Mouse (Mus musculus): ENCODE data around the gene Zfp672. TPM values are rescaled to one million over a fixed set of nuclear protein-coding genes. Genes with fewer than 3 reads are reported as not detected.
A peak's percentile ranks its signal among the peaks of the same experiment; 100 is the strongest.

Zfp672 gene
- polyA plus RNA-seq, 1 experiment from 2014 or later = 32.3 TPM

- H3K9ac ChIP-seq (replicated peaks) = no peak overlapping the region
- 68% methylated on average over 10 of the region's 10 CpGs for WGBS
- no peaks in the 10 kb centered on the region for H3K36me3 ChIP-seq
- H3K9me3 ChIP-seq = no peaks in the 10 kb centered on the region
- no peaks in the 10 kb centered on the region for H3K4me1 ChIP-seq (replicated peaks)
- ATAC-seq (ENCODE audit: insufficient number of reproducible peaks, insufficient read depth, low FRiP score, low TSS enrichment, low read depth) = no peak
- H3K27ac ChIP-seq = no peak overlapping the region
- H3K27me3 ChIP-seq = no peaks in the 10 kb centered on the region
- no peak overlapping the region for H3K4me2 ChIP-seq
- H3K4me3 ChIP-seq (replicated peaks) = no peak overlapping the region
These were observed 24.3 kb upstream of the Zfp672 start for GRCm38 (mm10) chr11:58354476-58354875.

GRCm38 (mm10) chr11:58353709-58354108 is 23.6 kb upstream of the Zfp672 start:
- ATAC-seq (ENCODE audit: insufficient number of reproducible peaks, insufficient read depth, low FRiP score, low TSS enrichment, low read depth) = no peak
- Histone ChIP-seq H3K4me1 (replicated peaks) (no peaks in the 10 kb centered on the region), H3K27me3 (no peaks in the 10 kb centered on the region), H3K36me3 (peaks cover 5% of the 10 kb centered on the region; the same call in 1 of the 2 replicates), H3K9ac (replicated peaks) (no peak overlapping the region), H3K4me3 (replicated peaks) (no peak overlapping the region), H3K9me3 (no peaks in the 10 kb centered on the region), H3K27ac (no peak overlapping the region), H3K4me2 (no peak overlapping the region)
- 75% methylated on average over 3 of the region's 3 CpGs for WGBS

- Histone ChIP-seq H3K27ac (no peak overlapping the region), H3K27me3 (no peaks in the 10 kb centered on the region), H3K4me3 (replicated peaks) (no peak overlapping the region), H3K9ac (replicated peaks) (no peak overlapping the region), H3K4me2 (no peak overlapping the region), H3K4me1 (replicated peaks) (no peaks in the 10 kb centered on the region), H3K9me3 (no peaks in the 10 kb centered on the region), H3K36me3 (peaks cover 7% of the 10 kb centered on the region; the same call in 1 of the 2 replicates)
- no peak for ATAC-seq (ENCODE audit: insufficient number of reproducible peaks, insufficient read depth, low FRiP score, low TSS enrichment, low read depth)
- WGBS = 56% methylated on average over 7 of the region's 7 CpGs
These were observed 22.8 kb upstream of the Zfp672 start for GRCm38 (mm10) chr11:58352681-58353548.

- 81% methylated on average over 5 of the region's 5 CpGs for WGBS
- H3K36me3 ChIP-seq = peaks cover 25% of the 10 kb centered on the region
- no peak overlapping the region for H3K4me3 ChIP-seq (replicated peaks)
- no peaks in the 10 kb centered on the region for H3K27me3 ChIP-seq
- H3K4me2 ChIP-seq = no peak overlapping the region
- ATAC-seq (ENCODE audit: insufficient number of reproducible peaks, insufficient read depth, low FRiP score, low TSS enrichment, low read depth) = no peak
- H3K27ac ChIP-seq = no peak overlapping the region
- H3K4me1 ChIP-seq (replicated peaks) = no peaks in the 10 kb centered on the region
- no peaks in the 10 kb centered on the region for H3K9me3 ChIP-seq
- H3K9ac ChIP-seq (replicated peaks) = no peak overlapping the region
These were observed 21.0 kb upstream of the Zfp672 start for GRCm38 (mm10) chr11:58351179-58351578.

GRCm38 (mm10) chr11:58350628-58351027 is 20.5 kb upstream of the Zfp672 start:
- no peak overlapping the region for H3K9ac ChIP-seq (replicated peaks)
- no peak for ATAC-seq (ENCODE audit: insufficient number of reproducible peaks, insufficient read depth, low FRiP score, low TSS enrichment, low read depth)
- 64% methylated on average over 4 of the region's 4 CpGs for WGBS
- no peaks in the 10 kb centered on the region for H3K27me3 ChIP-seq
- peaks cover 30% of the 10 kb centered on the region for H3K36me3 ChIP-seq
- no peaks in the 10 kb centered on the region for H3K9me3 ChIP-seq
- no peak overlapping the region for H3K4me2 ChIP-seq
- no peaks in the 10 kb centered on the region for H3K4me1 ChIP-seq (replicated peaks)
- H3K4me3 ChIP-seq (replicated peaks) = no peak overlapping the region
- no peak overlapping the region for H3K27ac ChIP-seq

- Histone ChIP-seq H3K9ac (replicated peaks) (no peak overlapping the region), H3K9me3 (no peaks in the 10 kb centered on the region), H3K4me3 (replicated peaks) (no peak overlapping the region), H3K4me1 (replicated peaks) (no peaks in the 10 kb centered on the region), H3K27me3 (no peaks in the 10 kb centered on the region), H3K27ac (no peak overlapping the region), H3K36me3 (peaks cover 59% of the 10 kb centered on the region), H3K4me2 (no peak overlapping the region)
- 86% methylated on average over 4 of the region's 4 CpGs for WGBS
- ATAC-seq (ENCODE audit: insufficient number of reproducible peaks, insufficient read depth, low FRiP score, low TSS enrichment, low read depth) = no peak
These were observed 16.6 kb upstream of the Zfp672 start for GRCm38 (mm10) chr11:58346745-58347144.

DNA sequence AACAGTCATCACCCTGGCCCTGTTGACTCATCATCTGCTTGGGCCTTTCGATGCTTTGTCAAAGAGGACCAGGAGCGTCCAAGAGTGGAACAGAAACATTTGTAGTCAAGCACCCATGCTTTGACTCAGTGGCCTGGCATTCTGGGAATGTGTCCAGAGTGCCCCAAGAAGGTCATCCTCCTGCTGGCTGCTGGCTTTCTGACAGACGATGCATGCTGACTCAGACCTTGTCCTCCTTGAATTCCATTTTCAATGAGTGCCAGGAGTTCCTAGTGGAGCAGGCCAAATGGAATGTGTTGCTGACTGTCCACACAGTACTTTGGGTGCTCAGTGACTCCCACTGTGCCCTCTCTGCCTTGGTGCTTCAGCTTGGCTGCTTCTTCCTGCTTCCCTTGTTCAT is 4.6 kb upstream of the Zfp672 start:
- no peak overlapping the region for H3K4me2 ChIP-seq
- no peaks in the 10 kb centered on the region for H3K9me3 ChIP-seq
- no peak for ATAC-seq (ENCODE audit: insufficient number of reproducible peaks, insufficient read depth, low FRiP score, low TSS enrichment, low read depth)
- peaks cover 62% of the 10 kb centered on the region for H3K36me3 ChIP-seq
- WGBS = 89% methylated on average over 3 of the region's 3 CpGs
- no peak overlapping the region for H3K4me3 ChIP-seq (replicated peaks)
- H3K4me1 ChIP-seq (replicated peaks) = peaks cover 20% of the 10 kb centered on the region
- no peaks in the 10 kb centered on the region for H3K27me3 ChIP-seq
- H3K27ac ChIP-seq = no peak overlapping the region
- no peak overlapping the region for H3K9ac ChIP-seq (replicated peaks)

DNA sequence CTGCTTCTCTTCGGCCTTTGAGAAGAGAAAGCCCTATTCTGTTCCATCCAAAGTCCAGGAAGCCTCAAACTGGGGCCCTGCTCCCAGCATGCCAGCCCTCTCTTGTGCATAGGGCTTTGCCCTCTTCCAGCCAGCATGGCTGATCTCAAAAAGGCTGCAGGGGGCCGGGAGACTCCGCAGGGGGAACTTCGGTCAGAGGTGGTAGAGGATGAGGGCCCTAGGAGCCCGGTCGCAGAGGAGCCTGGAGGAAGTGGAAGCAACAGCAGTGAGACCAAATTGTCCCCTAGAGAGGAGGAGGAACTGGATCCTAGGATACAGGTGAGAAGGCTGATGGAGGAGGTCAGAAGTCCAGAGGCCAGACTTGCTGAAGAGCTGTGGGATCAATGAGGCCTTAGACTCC is 1.4 kb upstream of the Zfp672 start:
- H3K27me3 ChIP-seq = no peaks in the 10 kb centered on the region
- H3K27ac ChIP-seq = no peak overlapping the region
- H3K9ac ChIP-seq (replicated peaks) = peak overlapping the region; percentile 69
- WGBS = 83% methylated on average over 6 of the region's 6 CpGs
- 0 out of 2 replicates have a peak, but pooled peaks cover 6% of the 10 kb centered on the region for H3K9me3 ChIP-seq
- H3K4me3 ChIP-seq (replicated peaks) = peak overlapping the region; percentile 84
- H3K4me2 ChIP-seq = peak overlapping the region; percentile 96
- H3K4me1 ChIP-seq (replicated peaks) = peaks cover 32% of the 10 kb centered on the region
- ATAC-seq (ENCODE audit: insufficient number of reproducible peaks, insufficient read depth, low FRiP score, low TSS enrichment, low read depth) = no peak
- H3K36me3 ChIP-seq = peaks cover 52% of the 10 kb centered on the region

- no peaks in the 10 kb centered on the region for H3K27me3 ChIP-seq
- WGBS = 14% methylated on average over 10 of the region's 10 CpGs
- peaks cover 48% of the 10 kb centered on the region for H3K36me3 ChIP-seq
- peak overlapping the region; percentile 62; the same call in 1 of the 2 replicates for H3K27ac ChIP-seq
- peak overlapping the region; percentile 84 for H3K4me3 ChIP-seq (replicated peaks)
- 0 out of 2 replicates have a peak, but pooled peaks cover 6% of the 10 kb centered on the region for H3K9me3 ChIP-seq
- peak; percentile 21; the same call in 1 of the 2 replicates for ATAC-seq (ENCODE audit: insufficient number of reproducible peaks, insufficient read depth, low FRiP score, low TSS enrichment, low read depth)
- peak overlapping the region; percentile 69 for H3K9ac ChIP-seq (replicated peaks)
- peak overlapping the region; percentile 96 for H3K4me2 ChIP-seq
- peaks cover 32% of the 10 kb centered on the region for H3K4me1 ChIP-seq (replicated peaks)
These were observed 983 bp upstream of the Zfp672 start for GRCm38 (mm10) chr11:58331149-58331495.

GRCm38 (mm10) chr11:58329906-58330275 is 248 bp downstream of the Zfp672 start:
- Histone ChIP-seq H3K4me2 (peak overlapping the region; percentile 92), H3K9ac (replicated peaks) (peak overlapping the region; percentile 83), H3K27me3 (no peaks in the 10 kb centered on the region), H3K4me1 (replicated peaks) (peaks cover 32% of the 10 kb centered on the region), H3K27ac (peak overlapping the region; percentile 79), H3K36me3 (peaks cover 41% of the 10 kb centered on the region), H3K4me3 (replicated peaks) (peak overlapping the region; percentile 84), H3K9me3 (0 out of 2 replicates have a peak, but pooled peaks cover 6% of the 10 kb centered on the region)
- 0 out of 2 replicates have a peak, but pooled peaks have one; percentile 18 for ATAC-seq (ENCODE audit: insufficient number of reproducible peaks, insufficient read depth, low FRiP score, low TSS enrichment, low read depth)
- WGBS = 0% methylated on average over 21 of the region's 21 CpGs

GRCm38 (mm10) chr11:58326781-58327180 is 3.4 kb downstream of the Zfp672 start:
- H3K27ac ChIP-seq = no peak overlapping the region
- 0 out of 2 replicates have a peak, but pooled peaks cover 6% of the 10 kb centered on the region for H3K9me3 ChIP-seq
- H3K4me2 ChIP-seq = no peak overlapping the region
- H3K4me3 ChIP-seq (replicated peaks) = no peak overlapping the region
- WGBS = 95% methylated on average over 3 of the region's 3 CpGs
- H3K4me1 ChIP-seq (replicated peaks) = peaks cover 36% of the 10 kb centered on the region
- no peak for ATAC-seq (ENCODE audit: insufficient number of reproducible peaks, insufficient read depth, low FRiP score, low TSS enrichment, low read depth)
- H3K27me3 ChIP-seq = no peaks in the 10 kb centered on the region
- H3K36me3 ChIP-seq = peaks cover 17% of the 10 kb centered on the region
- no peak overlapping the region for H3K9ac ChIP-seq (replicated peaks)
